Mouse (Mus musculus): ENCODE measurements around the gene Stk11.

- peak; percentile 94 for TF ChIP-seq POLR2A (IDR thresholded peaks at IDR 0.05; ENCODE audit: low read depth, low read length)
- no peak for TF ChIP-seq CTCF (IDR thresholded peaks at IDR 0.05; ENCODE audit: extremely low read depth, insufficient read length, insufficient replicate concordance, low read depth, low read length)
Observed at GRCm38 (mm10) chr10:80167460-80168037, 51.9 kb downstream of the Stk11 start.
